Mouse (Mus musculus) frontal cortex, postnatal 25 days (tissue): ENCODE measurements around the gene D17H6S53E.
"Not testable (repeated sequence)": the region's sequence is repeated elsewhere in the genome, so short reads cannot be mapped to it uniquely, and the experiment has no call there.

Source experiments
- DNase-seq, 2 experiments: peaks; one replicate each; pipeline ENCODE4 v3.0.0; 2022; ENCODE audit warnings: low spot score in 2 of 2

Gene D17H6S53E

DNA sequence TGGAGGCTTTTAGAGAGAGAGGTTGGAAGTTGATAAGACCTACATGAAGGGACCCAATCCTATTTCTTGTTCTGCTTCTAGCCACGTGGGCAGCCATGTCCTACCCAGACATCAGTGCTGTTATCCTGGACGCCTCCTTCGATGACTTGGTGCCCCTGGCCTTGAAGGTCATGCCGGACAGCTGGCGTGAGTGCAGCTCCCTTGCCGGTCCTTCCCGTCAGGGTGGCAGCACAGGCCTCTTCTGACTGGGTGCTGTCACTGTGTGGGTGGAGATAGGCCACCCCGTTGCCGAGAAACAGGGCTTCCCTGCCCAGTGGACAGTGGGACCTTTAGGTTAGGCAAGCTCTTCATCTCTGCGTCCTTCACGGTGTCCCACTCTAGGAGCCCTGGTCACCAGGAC lies 25.0 kb upstream of the D17H6S53E start:
- no peak for DNase-seq

DNA sequence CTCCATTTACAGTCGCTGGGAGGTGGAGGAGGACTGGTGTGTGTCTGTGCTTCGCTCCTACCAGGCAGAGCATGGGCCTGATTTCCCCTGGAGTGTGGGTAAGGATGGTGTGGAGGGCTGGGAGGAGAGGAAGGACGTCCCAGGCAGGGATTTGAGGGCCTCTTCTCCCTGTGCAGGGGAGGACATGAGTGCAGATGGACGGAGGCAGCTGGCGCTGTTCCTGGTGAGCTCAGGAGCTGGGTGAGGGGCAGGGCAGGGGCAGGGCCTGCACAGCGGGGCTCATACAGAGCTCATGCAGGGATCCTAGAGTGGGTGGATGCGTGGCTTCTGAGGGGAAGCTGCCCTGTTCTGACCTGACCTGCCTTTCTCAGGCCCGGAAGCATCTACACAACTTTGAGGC lies 23.9 kb upstream of the D17H6S53E start:
- DNase-seq, result no peak

DNA sequence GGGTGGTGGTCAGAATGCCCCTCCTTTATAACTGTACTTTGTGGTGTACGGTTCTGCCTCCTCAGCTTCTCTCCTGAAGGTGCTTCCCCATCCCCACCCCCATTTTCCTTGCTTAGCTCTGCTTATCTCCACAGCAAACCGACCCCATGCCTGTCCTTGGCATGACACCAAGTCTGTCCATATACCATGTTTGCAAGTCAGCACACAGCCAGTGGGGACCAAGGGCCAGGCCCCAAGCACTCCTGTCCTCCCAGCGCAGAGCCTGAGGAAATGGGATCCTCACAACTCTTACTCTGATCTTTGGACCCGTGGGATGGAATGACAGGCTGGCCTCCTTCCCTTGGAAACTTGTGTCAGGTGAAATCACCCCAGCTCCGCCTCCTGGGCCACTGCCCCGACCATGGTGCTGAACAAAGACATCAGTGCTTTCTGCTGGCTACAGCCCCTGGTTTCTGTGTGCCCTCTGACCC lies 22.9 kb upstream of the D17H6S53E start:
- DNase-seq, result no peak

DNA sequence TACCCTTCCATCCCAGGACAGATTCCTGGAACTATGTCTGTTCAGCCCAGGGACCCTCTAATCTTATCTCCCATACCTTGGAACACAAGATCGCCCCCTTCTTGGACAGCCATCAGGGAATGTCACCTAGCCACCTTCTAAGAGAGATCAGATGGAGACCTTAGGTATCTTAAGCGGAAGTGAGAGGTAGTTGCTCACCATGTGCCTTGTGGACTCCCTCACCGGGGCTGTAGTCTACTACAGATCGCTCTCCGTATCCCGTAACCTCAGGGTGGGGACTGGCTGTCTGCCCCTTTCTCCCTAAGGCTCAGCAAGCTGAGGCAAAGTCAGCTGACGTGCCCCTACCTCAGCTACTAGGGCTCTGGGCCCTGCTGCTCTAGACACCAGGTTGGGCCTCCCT lies 22.1 kb upstream of the D17H6S53E start:
- no peak for DNase-seq

DNA sequence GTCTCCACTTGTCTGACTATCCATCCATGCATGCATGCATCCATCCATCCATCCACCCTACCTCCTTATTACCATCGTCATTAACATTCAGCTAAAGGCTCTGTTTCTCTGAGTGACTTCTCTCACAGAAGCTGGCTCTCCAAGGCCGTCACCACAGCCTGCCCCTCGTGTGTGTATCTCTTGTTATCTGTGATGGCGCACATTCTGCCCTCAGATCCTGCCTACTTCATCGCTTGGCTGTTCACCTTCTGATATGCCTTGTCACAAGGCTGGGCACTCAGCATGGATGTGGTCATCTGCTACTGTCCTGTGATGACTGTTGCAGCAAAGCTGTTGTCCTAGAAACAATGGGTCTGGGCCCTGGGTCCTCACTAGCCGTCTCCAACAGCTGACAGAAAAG lies 21.4 kb upstream of the D17H6S53E start:
- DNase-seq, result no peak

DNA sequence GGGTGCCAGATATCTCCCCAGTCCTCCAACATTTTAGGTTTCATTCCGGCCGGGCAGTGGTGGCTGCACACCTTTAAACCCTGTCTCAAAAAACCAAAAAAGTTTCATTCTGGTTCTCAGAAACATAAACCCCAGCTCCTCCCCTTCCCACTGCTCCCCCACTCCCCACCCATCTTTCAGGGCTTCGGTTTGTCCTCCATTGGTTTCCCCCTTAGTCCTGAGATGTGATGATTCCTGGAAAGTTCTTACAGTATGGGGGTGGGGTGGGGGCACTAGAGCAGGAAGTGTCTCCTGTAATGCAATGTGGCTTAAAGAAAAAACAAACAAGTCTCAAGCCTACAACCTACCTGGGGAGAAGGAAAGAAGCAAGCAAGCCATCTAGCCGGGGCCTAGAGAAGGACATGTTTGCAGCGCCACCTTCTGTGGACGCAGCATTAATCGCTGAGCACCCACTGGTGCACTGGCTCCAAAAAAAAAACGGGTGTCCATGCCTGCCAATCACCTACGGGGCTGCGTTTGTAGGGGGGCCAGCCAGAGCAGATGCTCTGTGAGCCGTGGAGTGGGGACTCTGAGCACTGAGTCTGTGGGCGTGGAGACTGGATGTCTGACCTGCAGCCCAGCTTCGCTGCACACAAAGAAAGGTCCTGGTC lies 20.3 kb upstream of the D17H6S53E start:
- DNase-seq, result no peak

DNA sequence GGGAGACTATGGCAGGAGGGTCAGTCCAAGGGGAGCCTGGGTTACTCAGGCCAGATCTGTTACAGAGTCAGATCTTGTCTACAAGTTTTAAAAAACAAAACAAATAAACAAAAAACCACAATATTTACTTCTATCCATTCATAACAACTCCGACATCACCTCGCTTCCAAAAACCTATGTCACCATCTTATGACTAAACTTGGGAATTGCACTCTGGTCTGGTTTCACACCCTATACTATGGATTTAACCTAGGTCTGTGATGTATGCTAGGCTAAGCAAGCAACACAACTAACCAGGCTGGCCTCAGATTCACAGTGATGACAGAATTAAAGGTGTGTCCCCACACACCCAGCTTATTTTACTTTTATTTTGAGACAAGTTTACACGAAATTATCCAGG lies 19.7 kb upstream of the D17H6S53E start:
- DNase-seq, result no peak

DNA sequence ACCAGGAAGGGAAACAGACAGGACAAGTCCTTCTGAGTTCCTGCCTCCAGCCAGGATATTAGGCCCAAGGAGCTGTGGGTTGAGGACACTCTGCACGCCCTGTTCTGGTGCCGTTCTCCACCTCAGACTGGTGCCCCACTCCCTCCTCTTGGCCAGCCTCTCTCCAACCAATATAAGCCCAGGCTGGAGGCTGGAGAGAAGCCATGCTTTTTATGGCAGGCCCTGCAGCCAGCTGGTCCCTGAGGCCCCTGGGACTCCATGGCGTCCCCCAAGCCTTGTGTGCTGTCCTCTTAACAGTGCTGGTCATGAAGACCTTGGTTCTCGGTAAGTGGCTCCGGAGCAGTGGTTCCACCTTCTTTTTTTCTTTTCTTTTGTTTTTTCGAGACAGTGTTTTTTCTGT lies 18.1 kb upstream of the D17H6S53E start, which contains the start of gene Ly6g5c:
Gene Ly6g5c (plus strand): TSS at position 183 of the 400 bp plus-strand sequence.
- DNase-seq, result no peak

DNA sequence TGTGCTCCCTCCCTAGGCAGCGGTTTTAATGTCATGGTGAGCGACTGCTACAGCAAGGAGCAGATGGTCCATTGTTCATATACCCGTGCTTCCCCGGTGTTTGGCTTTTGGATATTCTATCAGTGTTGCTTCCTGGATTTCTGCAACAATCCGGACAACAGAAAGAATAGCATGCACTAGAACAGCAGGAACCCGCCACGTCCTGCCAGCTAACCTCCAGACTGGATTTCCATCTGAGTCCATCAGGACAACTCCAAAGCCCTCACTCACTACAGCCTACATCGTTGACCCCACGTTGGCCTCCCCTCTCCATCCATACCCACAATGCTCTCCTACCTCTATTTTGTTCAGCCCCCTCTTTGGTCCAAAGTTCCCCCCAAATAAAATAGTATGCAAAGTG lies 14.4 kb upstream of the D17H6S53E start:
- DNase-seq, result no peak

DNA sequence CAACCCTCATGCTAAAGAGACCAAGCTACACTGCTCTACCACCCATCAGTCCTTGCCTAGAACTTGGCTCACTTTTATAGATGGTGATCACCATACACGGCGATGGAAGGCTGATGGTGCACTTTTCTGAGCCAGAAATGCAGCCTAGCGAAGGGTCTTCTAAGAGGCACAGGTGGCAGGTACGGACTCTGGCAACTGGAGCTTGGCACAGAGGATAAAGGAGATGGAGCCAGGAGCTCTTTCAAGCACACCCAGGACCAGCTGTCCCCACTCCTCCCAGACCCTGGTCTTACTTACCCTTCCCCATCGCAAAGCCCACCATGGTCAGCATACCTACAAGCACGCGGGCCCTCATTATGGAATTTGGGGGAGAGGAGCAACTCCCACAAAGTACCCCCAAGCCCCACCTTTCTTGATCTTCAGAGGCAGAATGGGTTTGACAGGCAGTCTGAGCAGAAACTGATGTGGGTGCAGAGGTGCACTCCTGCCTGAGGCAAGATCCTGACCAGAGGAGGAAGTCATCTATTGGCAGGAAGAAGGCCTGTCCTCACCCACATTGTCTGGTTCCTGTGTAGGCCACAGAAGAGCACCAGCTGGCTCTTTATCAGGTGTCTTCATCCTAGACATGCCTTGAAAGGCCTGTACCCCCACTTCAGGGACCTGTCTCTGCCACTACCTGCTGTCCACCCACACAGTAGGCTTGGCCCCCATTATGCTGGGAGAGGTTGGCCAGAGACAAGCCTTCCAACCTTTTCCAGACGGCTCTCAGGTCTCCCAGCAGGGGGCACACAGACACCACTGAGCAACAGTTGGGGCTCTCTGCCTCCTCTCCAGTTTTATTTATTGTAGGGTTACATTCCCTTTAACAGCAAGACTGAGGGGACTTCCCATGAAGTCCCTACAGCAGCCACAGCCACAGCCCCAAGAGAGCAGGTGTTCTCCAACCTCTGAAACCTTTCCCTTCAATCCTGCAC lies 10.8 kb upstream of the D17H6S53E start, which contains the start of gene Ly6g5b:
Gene Ly6g5b (minus strand): TSS at position 383 of the 974 bp plus-strand sequence.
- DNase-seq, result no peak

DNA sequence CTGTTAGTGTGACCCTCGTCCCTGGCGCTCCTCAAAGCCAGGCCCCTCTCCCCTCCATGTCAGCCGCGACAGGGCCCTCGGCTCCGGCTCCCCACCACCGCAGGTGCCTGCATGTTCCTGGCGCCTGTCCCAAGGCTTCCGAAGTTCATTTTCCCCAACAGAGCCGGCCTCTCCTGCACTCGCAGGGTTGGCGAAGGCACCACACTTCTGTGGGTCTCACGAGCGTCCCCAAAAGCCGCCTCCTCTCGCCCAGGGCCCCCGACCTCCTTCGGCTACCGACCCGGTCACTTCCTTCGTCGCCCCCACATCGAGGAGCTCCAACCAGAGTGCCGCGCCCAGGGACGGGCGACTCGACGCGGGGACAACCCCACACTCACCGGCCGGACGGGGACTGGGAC lies 5.4 kb upstream of the D17H6S53E start:
- DNase-seq, result no peak

DNA sequence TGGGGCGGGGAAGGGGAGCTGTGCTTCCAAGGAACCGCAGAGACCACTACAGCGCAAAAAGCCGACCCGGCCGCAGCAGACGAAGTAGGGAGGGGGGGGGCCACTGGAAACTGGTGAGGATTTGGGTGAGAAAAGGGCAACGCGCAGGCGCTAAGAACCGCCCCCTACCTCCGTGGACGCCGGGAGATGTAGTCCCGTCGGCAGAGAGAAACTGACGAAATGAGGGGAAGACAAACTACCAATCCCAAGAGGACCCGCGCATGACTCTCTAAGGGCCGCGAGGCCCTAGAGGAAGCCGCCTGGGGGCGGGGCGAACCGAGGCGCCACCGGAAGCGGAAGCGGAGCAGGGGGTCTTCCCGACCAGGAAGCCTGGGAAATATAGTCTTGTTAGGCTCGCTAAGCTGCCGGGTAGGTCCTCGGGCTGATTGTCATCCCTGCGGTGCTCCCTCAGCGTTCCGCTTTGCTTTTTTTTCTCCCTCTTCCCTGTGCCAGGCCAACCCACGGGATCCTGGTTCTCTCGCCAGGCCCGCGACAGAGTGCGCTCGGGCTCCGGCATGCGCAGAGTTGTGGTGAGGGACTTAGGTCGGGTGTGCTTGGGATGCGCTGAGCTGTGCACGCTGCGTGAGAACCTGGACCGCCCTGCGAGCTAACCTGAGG lies 4.9 kb upstream of the D17H6S53E start, which contains the start of gene Gpank1:
Gene Gpank1 (plus strand): TSS at position 313 of the 657 bp plus-strand sequence.
- DNase-seq, result peak; percentile 86 to 97

DNA sequence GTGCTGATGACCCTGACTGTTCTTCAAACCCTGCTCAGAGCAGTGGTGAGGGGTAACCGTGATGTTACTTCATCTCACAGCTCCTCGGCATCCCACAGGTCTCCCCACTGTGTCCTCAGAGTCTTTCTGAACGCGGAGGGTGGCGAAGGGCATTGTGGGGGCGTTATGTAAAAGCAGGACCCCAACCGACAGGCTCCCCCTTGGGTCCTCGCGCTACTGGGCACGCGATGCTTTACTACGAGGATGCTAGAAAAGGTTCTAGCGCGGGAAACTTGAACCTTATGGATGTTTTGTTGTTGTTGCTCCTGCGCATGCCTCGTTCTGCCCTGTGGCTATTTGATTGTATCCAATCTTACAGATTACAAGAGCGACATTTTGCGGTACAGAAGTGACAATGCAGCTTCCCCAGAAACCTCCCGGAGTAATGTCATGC lies 4.3 kb upstream of the D17H6S53E start, which contains the start of gene Csnk2b:
Gene Csnk2b (minus strand): TSS at position 183 of the 433 bp plus-strand sequence.
- DNase-seq, result peak; percentile 42 to 49

DNA sequence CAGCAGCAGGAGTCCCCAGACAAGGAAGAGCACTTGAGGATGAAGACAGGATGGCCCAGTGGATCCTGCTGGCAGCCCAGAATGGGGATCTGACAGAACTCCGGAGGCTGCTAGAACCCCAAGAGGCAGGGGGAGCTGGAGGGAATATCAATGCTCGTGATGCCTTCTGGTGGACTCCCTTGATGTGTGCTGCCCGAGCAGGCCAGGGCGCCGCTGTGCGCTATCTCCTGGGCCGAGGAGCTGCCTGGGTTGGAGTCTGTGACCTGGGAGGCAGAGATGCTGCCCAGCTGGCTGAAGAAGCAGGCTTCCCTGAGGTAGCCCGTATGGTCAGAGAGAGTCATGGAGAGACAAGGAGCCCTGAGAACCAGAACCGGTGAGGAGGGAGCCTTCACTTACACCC lies 2.9 kb upstream of the D17H6S53E start:
- DNase-seq, result not testable (repeated sequence)

DNA sequence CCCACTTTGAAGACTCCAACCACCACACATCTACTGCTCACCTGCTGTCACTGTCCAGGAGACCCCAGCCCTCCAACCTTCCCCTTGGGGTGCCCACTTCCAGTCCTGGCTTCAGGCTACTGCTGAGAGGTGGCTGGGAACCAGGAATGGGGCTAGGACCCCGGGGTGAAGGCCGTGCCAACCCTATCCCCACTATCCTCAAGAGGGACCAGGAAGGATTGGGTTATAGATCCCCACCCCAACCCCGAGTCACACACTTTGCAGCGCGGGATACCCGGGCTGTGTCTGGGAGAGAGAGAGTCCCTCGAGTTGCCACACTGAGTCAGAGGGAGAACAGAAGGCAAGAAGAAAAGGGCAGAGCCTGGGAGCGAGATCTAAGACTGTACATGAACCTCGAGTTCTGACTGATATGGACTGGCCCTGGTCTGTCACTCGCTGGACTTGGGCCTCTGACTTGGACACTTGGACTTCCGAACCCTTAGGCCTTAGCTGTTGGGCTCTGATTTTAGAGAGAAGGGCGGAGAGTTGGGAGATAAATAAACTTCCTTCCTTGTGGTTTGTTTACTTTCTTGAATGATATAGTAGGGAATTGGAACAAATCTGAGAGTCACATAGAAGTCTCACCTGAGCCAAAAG lies 1.8 kb upstream of the D17H6S53E start:
- not testable (repeated sequence) for DNase-seq

DNA sequence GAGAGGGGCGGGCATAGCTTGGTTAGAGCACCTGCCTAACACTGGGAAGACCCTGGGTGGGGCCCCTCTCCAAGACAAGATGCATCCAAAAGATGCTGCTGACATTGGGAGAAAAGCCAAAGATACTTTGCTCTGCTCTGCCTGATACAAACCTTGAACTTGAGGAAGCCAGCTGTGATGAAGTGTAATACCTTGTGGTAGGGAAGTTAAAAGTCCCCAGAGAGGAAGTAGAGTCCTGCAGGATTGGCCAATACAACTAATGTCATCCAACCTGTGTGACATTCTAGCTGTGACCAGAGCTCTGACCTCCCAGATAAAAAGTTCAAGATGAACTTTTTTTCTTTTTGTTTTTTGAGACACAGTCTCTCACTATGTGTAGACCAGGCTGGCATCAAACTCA lies 1.1 kb upstream of the D17H6S53E start:
- DNase-seq, result no peak

DNA sequence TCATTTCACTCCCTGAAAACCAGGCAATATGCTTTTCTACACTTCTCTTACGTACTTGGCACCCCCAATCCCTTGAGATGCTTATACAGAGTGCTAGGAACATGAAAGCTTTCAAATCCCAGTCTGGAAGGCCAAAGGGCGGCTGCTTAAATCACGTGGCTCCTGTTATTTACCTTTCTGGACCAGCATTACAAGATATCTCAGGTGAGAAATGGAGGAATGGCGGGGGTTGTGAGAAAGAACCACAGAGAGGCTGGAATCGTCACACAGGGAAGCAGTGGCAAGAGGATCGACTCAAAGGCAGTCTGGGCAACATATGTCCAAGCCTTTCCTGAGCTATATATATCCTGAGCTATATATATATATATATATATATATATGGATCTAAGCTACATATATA lies 595 bp upstream of the D17H6S53E start:
- DNase-seq, result no peak

DNA sequence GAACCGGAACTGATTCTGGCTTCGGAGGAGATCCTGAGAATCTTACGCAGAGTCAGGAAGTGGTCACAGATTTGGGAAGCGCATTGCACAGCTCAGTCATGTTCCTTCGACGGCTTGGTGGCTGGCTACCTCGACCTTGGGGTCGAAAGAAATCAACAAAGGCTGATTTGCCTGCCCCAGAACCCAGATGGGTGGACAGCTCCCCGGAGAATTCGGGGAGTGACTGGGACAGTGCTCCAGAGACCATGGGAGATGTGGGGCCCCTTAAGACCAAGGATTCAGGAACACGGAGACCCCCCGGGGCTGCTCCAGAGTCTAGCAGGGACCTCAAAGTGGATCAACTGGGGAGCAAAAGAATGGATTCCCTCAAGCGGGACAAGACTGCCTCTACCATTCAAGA lies 844 bp downstream of the D17H6S53E start:
- no peak for DNase-seq

DNA sequence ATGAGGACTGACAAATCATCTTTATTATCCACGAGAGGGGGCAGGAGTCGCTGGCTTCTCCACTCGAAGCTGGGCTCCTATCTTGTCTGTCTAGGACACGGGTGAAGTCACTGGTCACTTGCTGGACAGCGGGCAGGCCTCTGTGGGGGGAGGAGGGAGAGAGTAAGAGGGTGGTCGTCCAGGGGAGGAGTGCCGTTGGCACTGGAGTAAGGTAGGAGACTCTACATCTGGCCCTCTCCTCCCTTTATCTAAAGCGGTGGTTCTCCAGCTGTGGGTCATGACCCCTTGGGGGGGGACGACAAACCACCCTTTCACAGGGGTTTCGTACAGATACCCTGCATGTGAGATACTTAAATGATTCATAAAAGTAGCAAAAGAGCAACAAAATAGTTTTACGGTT lies 2.8 kb downstream of the D17H6S53E start:
- no peak for DNase-seq

DNA sequence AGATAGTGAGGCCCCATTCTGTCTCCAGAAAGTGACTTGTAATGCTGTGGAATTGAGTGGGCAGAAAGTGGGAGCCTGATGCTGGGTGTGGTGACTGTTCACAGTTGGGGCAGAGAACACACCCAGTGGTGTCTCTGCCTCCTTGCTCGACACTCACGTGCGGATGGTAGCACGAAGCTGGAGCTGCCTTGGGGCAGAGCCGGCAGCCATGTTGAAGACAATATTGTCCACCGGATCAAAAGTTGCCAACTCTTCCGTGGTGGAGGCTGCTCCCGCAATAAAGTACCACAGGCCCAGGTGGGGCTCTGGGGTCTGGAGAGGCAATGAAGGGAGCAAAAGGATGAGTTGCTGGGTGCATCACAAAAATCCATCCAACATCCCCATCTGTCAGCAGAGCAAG lies 4.9 kb downstream of the D17H6S53E start:
- no peak for DNase-seq

DNA sequence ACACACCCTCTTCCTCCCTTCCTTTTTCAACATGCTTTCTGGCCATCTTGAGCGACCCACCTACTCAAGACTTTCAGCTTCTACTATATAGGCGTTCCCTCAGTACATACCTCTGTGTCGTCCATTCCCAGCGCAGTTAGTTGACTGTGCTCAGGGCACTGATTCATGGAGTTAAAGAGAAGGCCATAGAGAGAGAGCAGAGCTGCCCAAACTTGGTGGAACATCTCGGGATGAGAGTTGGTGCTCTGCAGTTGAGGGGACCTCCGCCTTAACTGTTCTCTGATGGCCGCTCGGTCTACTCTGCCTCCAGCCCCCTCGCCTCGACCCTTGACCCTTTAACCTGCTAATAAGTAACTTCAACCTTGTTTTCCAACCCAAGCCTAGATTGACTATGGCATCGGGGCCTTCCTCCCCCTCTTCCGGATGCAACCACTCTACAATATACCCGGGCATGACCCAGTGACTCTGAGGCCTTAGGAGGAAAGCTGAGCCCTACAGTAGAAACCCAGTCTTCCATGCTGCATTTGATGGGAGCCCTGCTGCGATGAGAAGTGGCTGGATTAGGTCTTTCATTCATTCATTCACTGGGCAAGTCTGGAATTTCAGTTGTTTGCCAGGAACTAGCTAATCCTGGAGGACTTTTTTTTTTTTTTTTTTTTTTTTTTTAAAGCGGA lies 5.5 kb downstream of the D17H6S53E start, which contains the start of gene Apom:
Gene Apom (minus strand): TSS at position 551 of the 674 bp plus-strand sequence.
- DNase-seq, result no peak
